ENCODE assay signal across 29 mouse cellular contexts in genomic region chr1:191929897-191930524, GRCm38 (mm10). TPM values are rescaled to one million over a fixed set of nuclear protein-coding genes. Genes with fewer than 3 reads are reported as not detected.
DNase-seq lines count a peak whose midpoint lies in the region; ATAC-seq lines count a peak whose summit lies in the region.
"Had no signal": no experiment of that assay in that cellular context is flagged by ENCODE, and none has a peak within 500 bp of the region (broad histone marks: within the 10 kb centered on the region; RNA-seq: fewer than 3 reads in every experiment).

No protein-coding gene starts in this region.

- no peak overlapping the region for H3K4me3 ChIP-seq in neural tube, embryonic 11.5 days (ENCODE audit: low read depth, low read length)
- H3K4me3 ChIP-seq in neural tube, embryonic 15.5 days (replicated peaks) = no peak overlapping the region
- H3K4me3 ChIP-seq: embryonic facial prominence, embryonic 15.5 days; hindbrain, embryonic 13.5 days; kidney, embryonic 15.5 days; midbrain, embryonic 10.5 days; myocyte; stomach, embryonic 15.5 days had no signal

- H3K4me2 ChIP-seq in neural tube, embryonic 11.5 days (ENCODE audit: low read depth) = no peak overlapping the region
- no peak overlapping the region for H3K4me2 ChIP-seq in neural tube, embryonic 15.5 days
- H3K4me2 ChIP-seq: embryonic facial prominence, embryonic 15.5 days; hindbrain, embryonic 13.5 days; kidney, embryonic 15.5 days; liver, embryonic 11.5 days; stomach, embryonic 15.5 days had no signal

- H3K9me3 ChIP-seq in neural tube, embryonic 11.5 days (ENCODE audit: control insufficient read depth, low read length) = no peaks in the 10 kb centered on the region
- H3K9me3 ChIP-seq in neural tube, embryonic 15.5 days (replicated peaks) = no peaks in the 10 kb centered on the region
- H3K9me3 ChIP-seq: embryonic facial prominence, embryonic 15.5 days; hindbrain, embryonic 13.5 days; kidney, embryonic 15.5 days; midbrain, embryonic 10.5 days; stomach, embryonic 15.5 days had no signal

- H3K36me3 ChIP-seq in neural tube, embryonic 11.5 days (ENCODE audit: control insufficient read depth, insufficient read depth, low read length) = no peaks in the 10 kb centered on the region
- no peaks in the 10 kb centered on the region for H3K36me3 ChIP-seq in neural tube, embryonic 15.5 days
- H3K36me3 ChIP-seq: embryonic facial prominence, embryonic 15.5 days; hindbrain, embryonic 13.5 days; kidney, embryonic 15.5 days; midbrain, embryonic 10.5 days; stomach, embryonic 15.5 days had no signal

- no peak overlapping the region for H3K9ac ChIP-seq in neural tube, embryonic 11.5 days (ENCODE audit: low read length)
- H3K9ac ChIP-seq in neural tube, embryonic 15.5 days (replicated peaks) = no peak overlapping the region
- H3K9ac ChIP-seq: embryonic facial prominence, embryonic 15.5 days; hindbrain, embryonic 13.5 days; kidney, embryonic 15.5 days; liver, postnatal 0 days; stomach, embryonic 15.5 days had no signal

- intact Hi-C loops in heart, postnatal 25 days (cut with DNase I) = no loop called here

- no peak overlapping the region for H3K27ac ChIP-seq in neural tube, embryonic 11.5 days (ENCODE audit: low read depth, low read length)
- H3K27ac ChIP-seq in neural tube, embryonic 15.5 days (replicated peaks) = no peak overlapping the region
- H3K27ac ChIP-seq: embryonic facial prominence, embryonic 15.5 days; hindbrain, embryonic 13.5 days; kidney, embryonic 15.5 days; midbrain, embryonic 10.5 days; stomach, embryonic 15.5 days had no signal

- no peaks in the 10 kb centered on the region; the same call in 1 of the 2 replicates for H3K4me1 ChIP-seq in neural tube, embryonic 11.5 days (ENCODE audit: control insufficient read depth, insufficient read depth, low read length)
- H3K4me1 ChIP-seq in neural tube, embryonic 15.5 days = no peaks in the 10 kb centered on the region
- H3K4me1 ChIP-seq: stomach, embryonic 15.5 days had no signal

- no peak for ATAC-seq in neural tube, embryonic 11.5 days (ENCODE audit: insufficient read depth, low FRiP score, low TSS enrichment)
- no peak for ATAC-seq in neural tube, embryonic 15.5 days (ENCODE audit: low FRiP score)
- ATAC-seq: activated CD4-positive, CD25-positive, alpha-beta regulatory T cell, adult 4 months; forebrain, embryonic 14.5 days; liver, postnatal 0 days; lung, postnatal 0 days; midbrain, embryonic 16.5 days; Patski had no signal

- no peaks in the 10 kb centered on the region for H3K27me3 ChIP-seq in neural tube, embryonic 11.5 days (ENCODE audit: control insufficient read depth, insufficient read depth, low read length)
- H3K27me3 ChIP-seq in neural tube, embryonic 15.5 days (replicated peaks) = peaks cover 4% of the 10 kb centered on the region; the same call in 1 of the 2 replicates
- H3K27me3 ChIP-seq: embryonic facial prominence, embryonic 15.5 days; kidney, embryonic 15.5 days; Patski; stomach, embryonic 15.5 days had no signal

- WGBS in neural tube, embryonic 11.5 days = 70% methylated on average over 12 of the region's 12 CpGs
- WGBS in neural tube, embryonic 15.5 days = 63% methylated on average over 12 of the region's 12 CpGs

- DNase-seq in adrenal gland, postnatal 10 days = peak; percentile 52
- DNase-seq in adrenal gland, adult 18-20 months (ENCODE audit: low spot score in 2 of 2) = no peak
- DNase-seq in heart, adult 18-20 months = peak; percentile 54 to 56
- no peak for DNase-seq in heart, postnatal 25 days (ENCODE audit: low spot score)
- DNase-seq in neural tube, embryonic 11.5 days (ENCODE audit: low spot score) = peak; percentile 6
- no peak for DNase-seq in lung, postnatal 14 days
- DNase-seq: cerebellum, adult 11 months; cerebellum, adult 9-11 months; kidney, adult 11 months; kidney, postnatal 36 days; layer of hippocampus, adult 9-11 months; liver, postnatal 0 days; thymus, postnatal 36 days had no signal

RNA-seq across cellular contexts. Expression of gene Slc30a1, which starts 23.4 kb away (rescaled TPM):
- total RNA-seq in adrenal gland, postnatal 10 days (2021) = 10 to 100 TPM; 16.6 to 21.0 TPM
- total RNA-seq in adrenal gland, adult 18-20 months (2021) = 10 to 100 TPM; 15.9 to 19.1 TPM
- total RNA-seq in heart, adult 18-20 months (2021) = 10 to 100 TPM; 16.4 to 19.5 TPM
- total RNA-seq in heart, postnatal 25 days (2021) = 10 to 100 TPM; 18.4 to 25.6 TPM
- polyA plus RNA-seq in neural tube, embryonic 11.5 days (2014; fragmentation: Nextera tagmentation; extraction: Ambion mirVana) = 2.1 and 3.3 TPM in 2 replicates
- polyA plus RNA-seq in neural tube, embryonic 15.5 days (2015; fragmentation: Nextera tagmentation; extraction: Ambion mirVana) = 3.6 and 4.1 TPM in 2 replicates

RNA-seq across cellular contexts. Expression of gene Rd3, which starts 47.2 kb away (rescaled TPM):
- under 1 TPM; 0.15 to 0.48 TPM for total RNA-seq in adrenal gland, postnatal 10 days (2021)
- total RNA-seq in adrenal gland, adult 18-20 months (2021) = under 1 TPM in 1 of 2 experiments, not detected in 1; 0.17 TPM
- total RNA-seq in heart, adult 18-20 months (2021) = under 1 TPM; 0.15 to 0.26 TPM
- total RNA-seq in heart, postnatal 25 days (2021) = under 1 TPM; 0.28 to 0.31 TPM
- polyA plus RNA-seq in neural tube, embryonic 11.5 days (2014; fragmentation: Nextera tagmentation; extraction: Ambion mirVana) = 0.85 and 1.3 TPM in 2 replicates
- polyA plus RNA-seq in neural tube, embryonic 15.5 days (2015; fragmentation: Nextera tagmentation; extraction: Ambion mirVana) = 1.9 and 2.1 TPM in 2 replicates
- total RNA-seq: common myeloid progenitor, adult 5-6 weeks; gastrocnemius, postnatal 4 days had no signal
- polyA plus RNA-seq: limb, embryonic 11.5 days; myocyte had no signal

Comparison
In these comparisons a context has a peak if more than half of its experiments do, and no peak if none do; other contexts are left out.
1. DNase-seq: peak in adrenal gland, postnatal 10 days (single experiment), heart, adult 18-20 months (2 of 2) and neural tube, embryonic 11.5 days (single experiment); none in adrenal gland, adult 18-20 months (0 of 2), heart, postnatal 25 days (single experiment) and lung, postnatal 14 days (single experiment).